Mouse (Mus musculus) macrophage (primary cell): ENCODE results near the gene Slc26a11. TPM values are rescaled to one million over a fixed set of nuclear protein-coding genes. Genes with fewer than 3 reads are reported as not detected.

Experiments
- H3K27ac ChIP-seq: fragments of 350-480 bp; formaldehyde crosslinking; 2 replicates; pipeline ENCODE4 v1.9.0; 2021
- H3K36me3 ChIP-seq: fragments of 350-480 bp; formaldehyde crosslinking; 2 replicates; pipeline ENCODE4 v1.9.0; 2021; ENCODE audit errors: inconsistent target
- H3K4me3 ChIP-seq: fragments of 350-480 bp; formaldehyde crosslinking; 2 replicates; pipeline ENCODE4 v1.9.0; 2021; ENCODE audit errors: inconsistent target
- H3K79me2 ChIP-seq: fragments of 350-480 bp; formaldehyde crosslinking; 2 replicates; pipeline ENCODE4 v1.9.0; 2021; ENCODE audit errors: inconsistent target
- WGBS: methylation state at CpG from one replicate; pipeline ENCODE4 v1.1.7; 2026; ENCODE audit warnings: inconsistent platforms; ENCODE audit not compliant: missing documents; 5-methylcytosine and 5-hydroxymethylcytosine counted together
- polyA plus RNA-seq: library from polyadenylated mRNA; stranded (reverse); fragments of 250-400 nt; gene quantifications from 3 replicates; pipeline ENCODE4 v1.2.4, GENCODE M21; 2018; ENCODE audit warnings: inconsistent platforms

Slc26a11 gene
- polyA plus RNA-seq, 1 experiment from 2014 or later = 27.9 TPM

DNA sequence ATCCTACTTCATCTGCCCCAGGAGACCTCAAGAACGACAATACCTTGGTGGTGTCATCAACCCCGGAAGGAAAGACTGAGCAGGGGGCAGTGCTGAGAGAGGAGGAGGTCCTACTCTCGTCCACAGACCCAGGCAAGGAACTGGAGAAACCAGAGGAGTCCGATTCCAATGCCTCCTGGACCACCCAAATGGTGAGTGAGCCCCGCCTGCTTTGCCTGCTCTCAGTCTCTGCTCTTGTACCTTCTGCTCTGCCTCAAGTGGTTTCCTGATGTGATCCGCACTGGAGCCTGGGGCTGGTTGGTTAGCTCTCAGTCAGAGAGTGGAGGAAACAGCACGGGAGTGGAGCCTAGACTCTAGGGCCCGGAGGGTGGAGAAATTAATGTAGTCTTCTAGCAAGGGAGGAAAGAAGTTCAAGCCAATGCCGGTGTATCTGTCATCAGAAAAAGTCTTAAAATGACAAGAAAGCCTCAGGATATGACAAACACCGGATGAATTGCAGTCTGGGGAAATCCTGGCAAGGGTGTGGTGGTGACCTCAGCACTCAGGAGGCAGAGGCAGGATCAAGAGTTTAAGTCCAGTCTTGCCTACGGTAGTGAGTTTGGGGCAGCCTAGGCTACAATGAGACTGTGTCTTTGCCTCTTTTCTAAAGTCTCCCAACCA is 47.3 kb downstream of the Slc26a11 start:
- H3K27ac ChIP-seq = no peak overlapping the region
- 91% methylated on average over 11 of the region's 11 CpGs for WGBS
- no peak overlapping the region for H3K4me3 ChIP-seq
- peaks cover 100% of the 10 kb centered on the region for H3K79me2 ChIP-seq
- peaks cover 76% of the 10 kb centered on the region for H3K36me3 ChIP-seq

DNA sequence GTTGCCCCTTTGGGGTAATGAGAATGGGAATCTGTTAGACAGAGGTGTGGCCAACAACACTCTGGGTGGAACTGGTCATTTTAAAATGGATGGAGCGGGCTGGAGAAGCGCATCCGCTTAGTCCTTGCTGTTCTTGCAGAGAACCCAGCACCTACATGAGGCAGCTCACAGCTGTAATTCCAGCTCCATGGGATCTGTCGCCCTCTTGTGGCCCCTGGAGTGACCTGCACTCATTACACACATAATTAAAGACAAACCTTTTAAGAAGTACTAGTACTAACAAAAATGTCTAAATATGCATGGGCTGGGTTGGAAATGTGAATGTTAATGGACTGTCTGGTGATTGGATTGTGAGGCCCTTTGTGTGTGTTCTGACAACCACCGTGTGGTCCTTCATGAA is 49.3 kb downstream of the Slc26a11 start:
- H3K4me3 ChIP-seq = no peak overlapping the region
- WGBS = 69% methylated on average over 4 of the region's 5 CpGs
- peaks cover 84% of the 10 kb centered on the region for H3K36me3 ChIP-seq
- H3K27ac ChIP-seq = no peak overlapping the region
- peaks cover 100% of the 10 kb centered on the region for H3K79me2 ChIP-seq

DNA sequence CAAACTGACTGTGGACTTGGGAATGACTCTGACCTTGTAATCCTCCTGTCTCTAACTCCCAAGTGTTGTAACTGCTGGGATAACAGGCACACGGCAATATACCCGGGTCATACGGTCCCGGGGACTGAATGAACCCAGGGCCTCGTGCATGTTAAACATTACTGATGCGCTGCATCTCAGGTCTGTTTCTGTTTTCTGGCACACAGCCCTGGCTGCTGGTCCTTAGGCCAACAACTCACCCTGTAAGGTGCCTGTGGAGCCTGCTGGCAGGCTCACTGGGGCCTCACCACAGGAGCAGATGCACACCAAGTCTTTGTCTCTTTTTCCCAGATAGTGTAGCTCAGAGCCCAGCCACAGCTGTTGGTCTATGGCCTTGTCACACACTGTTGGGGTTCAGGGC is 52.0 kb downstream of the Slc26a11 start:
- no peak overlapping the region for H3K4me3 ChIP-seq
- peaks cover 100% of the 10 kb centered on the region for H3K79me2 ChIP-seq
- H3K36me3 ChIP-seq = peaks cover 99% of the 10 kb centered on the region
- WGBS = 96% methylated on average over 6 of the region's 6 CpGs
- no peak overlapping the region for H3K27ac ChIP-seq

DNA sequence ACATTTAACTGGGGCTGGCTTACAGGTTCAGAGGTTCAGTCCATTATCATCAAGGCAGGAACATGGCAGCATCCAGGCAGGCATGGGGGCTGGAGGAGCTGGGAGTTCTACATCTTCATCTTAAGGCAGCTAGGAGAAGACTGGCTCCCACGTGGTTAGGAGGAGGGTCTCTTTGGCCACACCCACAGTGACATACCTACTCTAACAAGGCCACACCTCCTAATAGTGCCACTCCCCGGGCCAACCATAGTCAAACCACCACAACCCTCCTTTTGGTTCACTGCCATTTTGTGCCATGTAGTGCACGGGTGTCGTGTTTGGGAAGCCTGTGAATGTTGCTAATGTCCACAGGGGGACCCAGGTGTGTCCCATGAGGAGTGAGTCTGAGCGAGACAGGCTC is 52.6 kb downstream of the Slc26a11 start:
- H3K4me3 ChIP-seq = no peak overlapping the region
- WGBS = 72% methylated on average over 5 of the region's 5 CpGs

DNA sequence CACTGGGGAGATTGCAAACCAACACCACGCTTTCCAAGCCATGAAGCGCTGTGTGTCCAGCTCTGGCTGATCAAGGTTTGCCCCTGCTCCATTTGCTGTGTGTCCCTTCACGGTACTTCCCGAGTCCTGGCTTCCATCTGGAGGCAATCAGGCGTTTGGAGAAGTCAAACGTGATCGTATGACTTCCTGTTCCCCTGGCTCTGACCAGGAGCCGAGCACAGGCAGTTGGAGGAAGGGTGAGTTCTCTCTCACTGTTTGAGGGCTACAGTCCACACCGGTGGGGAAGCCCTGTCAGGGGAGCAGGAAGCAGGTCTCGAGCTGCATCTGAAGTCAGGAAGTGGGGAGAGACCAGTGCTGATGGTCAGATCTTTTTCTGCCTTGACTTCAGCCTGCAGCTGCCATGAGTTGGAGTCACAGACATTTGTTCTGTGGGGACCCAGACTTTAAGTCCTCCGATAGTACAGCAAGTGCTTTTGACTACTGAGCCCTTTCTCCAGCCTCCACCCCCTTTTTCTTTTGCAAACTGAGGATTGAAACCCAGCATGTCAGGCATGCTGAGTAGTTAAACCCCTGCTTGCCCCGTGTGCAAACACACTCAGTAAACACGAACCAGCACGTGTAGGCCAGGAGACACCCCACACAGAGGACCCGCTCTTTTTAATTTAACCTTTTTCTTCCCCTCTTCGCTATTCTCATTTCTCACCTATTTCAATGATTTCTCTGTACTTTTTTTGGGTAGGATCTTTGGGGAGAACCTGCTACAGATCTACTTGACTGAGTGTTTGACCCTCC is 64.2 kb downstream of the Slc26a11 start:
- Histone ChIP-seq H3K79me2 (peaks cover 99% of the 10 kb centered on the region; the same call in 1 of the 2 replicates), H3K36me3 (peaks cover 98% of the 10 kb centered on the region), H3K4me3 (no peak overlapping the region), H3K27ac (no peak overlapping the region)
- 31% methylated on average over 16 of the region's 16 CpGs for WGBS

More for the DNA sequence above, 52.6 kb downstream of the Slc26a11 start:
- peaks cover 98% of the 10 kb centered on the region for H3K79me2 ChIP-seq
- peaks cover 94% of the 10 kb centered on the region for H3K36me3 ChIP-seq
- H3K27ac ChIP-seq = no peak overlapping the region

DNA sequence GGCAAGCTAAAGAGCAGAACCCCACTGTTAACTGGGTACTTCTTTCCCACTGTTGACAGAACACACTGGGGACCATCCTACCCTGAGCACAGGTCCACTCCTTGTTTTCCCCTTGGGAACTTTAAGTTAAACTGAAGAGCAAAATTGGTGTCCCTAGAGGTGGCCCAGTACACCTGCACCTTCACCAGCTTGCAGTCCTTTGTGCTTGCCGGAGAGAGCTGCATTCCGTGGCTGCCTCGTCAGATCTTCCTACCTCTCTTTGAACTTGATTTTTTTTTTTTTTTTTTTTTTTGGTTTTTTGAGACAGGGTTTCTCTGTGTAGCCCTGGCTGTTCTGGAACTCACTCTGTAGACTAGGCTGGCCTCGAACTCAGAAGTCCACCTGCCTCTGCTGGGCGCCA is 65.1 kb downstream of the Slc26a11 start:
- Histone ChIP-seq H3K36me3 (peaks cover 98% of the 10 kb centered on the region), H3K79me2 (peaks cover 99% of the 10 kb centered on the region; the same call in 1 of the 2 replicates), H3K4me3 (no peak overlapping the region), H3K27ac (no peak overlapping the region)
- 96% methylated on average over 2 of the region's 5 CpGs for WGBS

DNA sequence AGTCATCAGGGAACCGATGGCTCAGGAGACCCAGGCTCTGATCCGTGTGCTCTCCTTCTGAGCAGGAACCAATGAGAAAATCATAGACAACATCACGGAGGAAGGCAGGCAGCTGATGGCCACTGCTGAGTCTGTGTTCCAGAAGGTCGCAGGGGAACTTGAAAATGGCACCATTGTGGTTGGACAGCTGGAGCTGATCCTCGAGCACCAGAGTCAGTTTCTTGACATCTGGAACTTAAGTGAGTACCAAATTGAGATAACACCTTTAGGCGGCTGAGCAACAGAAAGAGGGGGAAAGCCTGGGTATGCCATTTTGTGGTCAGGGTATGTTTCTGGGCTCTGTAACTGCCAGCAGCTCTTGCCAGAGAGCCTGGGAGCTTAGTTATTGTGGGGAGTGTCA is 72.1 kb downstream of the Slc26a11 start:
- H3K36me3 ChIP-seq = peaks cover 96% of the 10 kb centered on the region
- H3K79me2 ChIP-seq = peaks cover 98% of the 10 kb centered on the region; the same call in 1 of the 2 replicates
- H3K4me3 ChIP-seq = no peak overlapping the region
- 91% methylated on average over 6 of the region's 6 CpGs for WGBS
- H3K27ac ChIP-seq = no peak overlapping the region

DNA sequence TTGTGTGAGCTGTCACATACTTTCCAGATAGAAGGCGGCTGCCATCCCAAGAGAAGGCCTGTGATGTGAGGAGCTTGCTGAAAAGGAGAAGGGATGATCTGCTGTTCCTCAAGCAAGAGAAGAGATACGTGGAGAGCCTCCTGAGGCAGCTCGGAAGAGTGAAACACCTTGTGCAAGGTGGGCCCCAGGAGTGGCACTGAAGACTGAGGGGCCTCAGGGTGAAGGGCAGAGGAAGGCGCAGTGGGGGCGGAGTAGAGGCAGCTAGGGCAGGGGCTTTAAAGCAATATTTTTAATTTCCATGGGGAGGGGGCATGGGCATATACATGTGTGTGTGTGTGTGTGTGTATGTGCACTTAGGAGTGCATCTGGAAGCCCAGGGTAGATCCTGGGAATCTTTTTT is 72.6 kb downstream of the Slc26a11 start:
- Histone ChIP-seq H3K27ac (no peak overlapping the region), H3K4me3 (no peak overlapping the region), H3K79me2 (peaks cover 98% of the 10 kb centered on the region; the same call in 1 of the 2 replicates), H3K36me3 (peaks cover 96% of the 10 kb centered on the region)
- 92% methylated on average over 5 of the region's 5 CpGs for WGBS

DNA sequence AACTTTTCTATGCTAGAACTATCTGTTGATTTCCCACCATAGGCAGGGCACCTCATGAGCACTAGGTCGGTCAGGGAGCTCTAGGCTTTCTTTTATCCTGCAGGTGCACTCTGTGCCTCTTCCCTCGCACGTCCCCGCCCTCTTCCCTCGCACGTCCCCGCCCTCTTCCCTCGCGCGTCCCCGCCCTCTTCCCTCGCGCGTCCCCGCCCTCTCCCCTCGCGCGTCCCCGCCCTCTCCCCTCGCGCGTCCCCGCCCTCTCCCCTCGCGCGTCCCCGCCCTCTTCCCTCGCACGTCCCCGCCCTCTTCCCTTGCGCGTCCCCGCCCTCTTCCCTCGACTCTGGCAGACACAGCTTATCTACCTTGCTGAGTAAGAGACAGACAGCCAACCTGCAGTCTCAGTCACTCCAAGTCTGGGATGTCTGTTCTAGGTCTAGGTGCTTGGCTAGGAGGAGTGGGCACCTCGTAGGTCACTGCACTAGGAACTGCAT is 73.3 kb downstream of the Slc26a11 start:
- H3K79me2 ChIP-seq = peaks cover 98% of the 10 kb centered on the region; the same call in 1 of the 2 replicates
- H3K36me3 ChIP-seq = peaks cover 96% of the 10 kb centered on the region
- no peak overlapping the region for H3K4me3 ChIP-seq
- WGBS = 15% methylated on average over 8 of the region's 35 CpGs
- no peak overlapping the region for H3K27ac ChIP-seq

Other genes starting within 250 kb of the Slc26a11 start
- gene Tbc1d16, start 127.1 kb upstream of the Slc26a11 start, polyA plus RNA-seq = 3.2 to 6.5 TPM (median 4.1 TPM) in 3 replicates
- 0.67 to 1.2 TPM (median 0.70 TPM) in 3 replicates for gene Ccdc40, start 127.0 kb upstream of the Slc26a11 start, polyA plus RNA-seq
- gene Gaa, start 87.7 kb upstream of the Slc26a11 start, polyA plus RNA-seq = 61.8 to 138 TPM (median 92.6 TPM) in 3 replicates
- gene Eif4a3, start 55.5 kb upstream of the Slc26a11 start, polyA plus RNA-seq = 73.3 to 139 TPM (median 79.7 TPM) in 3 replicates
- 0.06 to 0.68 TPM (median 0.22 TPM) in 3 replicates for gene Card14, start 47.8 kb upstream of the Slc26a11 start, polyA plus RNA-seq
- gene Sgsh, start within 50 bp of the Slc26a11 start, polyA plus RNA-seq = 29.1 to 46.3 TPM (median 41.6 TPM) in 3 replicates
- 207 to 477 TPM (median 276 TPM) in 3 replicates for gene Rnf213, start 37.5 kb downstream of the Slc26a11 start, polyA plus RNA-seq
- gene Endov, start 135.8 kb downstream of the Slc26a11 start, polyA plus RNA-seq = 3.4 to 6.4 TPM (median 4.1 TPM) in 3 replicates
- gene Nptx1, start 192.2 kb downstream of the Slc26a11 start, polyA plus RNA-seq = 0.11 to 6.8 TPM (median 0.20 TPM) in 3 replicates
- gene Rptor, start 247.3 kb downstream of the Slc26a11 start, polyA plus RNA-seq = 17.7 to 33.8 TPM (median 18.6 TPM) in 3 replicates